Comparison of ENCODE assay signal across 9 mouse cellular contexts in the genomic region with DNA sequence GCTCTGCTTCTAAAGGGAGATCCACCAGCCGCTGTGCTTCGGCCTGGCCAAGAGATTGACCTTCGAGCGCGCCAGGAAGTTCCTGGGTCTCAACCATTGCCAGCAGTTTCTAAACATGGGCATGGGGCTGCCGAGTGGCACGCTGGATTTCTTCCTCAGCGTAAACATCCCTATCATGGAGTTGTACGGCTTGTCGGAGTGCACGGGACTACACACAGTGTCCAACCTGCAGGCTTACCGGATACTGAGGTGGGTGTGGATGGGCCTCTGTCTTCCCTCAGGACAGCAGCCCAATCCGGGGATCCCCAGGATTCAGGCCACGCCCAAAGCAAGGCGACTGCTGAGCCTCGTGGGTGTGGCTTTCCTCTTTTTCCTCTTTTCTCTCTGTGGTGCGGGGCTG. TPM values are rescaled to one million over a fixed set of nuclear protein-coding genes. Genes with fewer than 3 reads are reported as not detected.
DNase-seq lines count a peak whose midpoint lies in the region; ATAC-seq and TF ChIP-seq lines count a peak whose summit lies in the region.
"Had no signal": no experiment of that assay in that cellular context is flagged by ENCODE, and none has a peak within 500 bp of the region (broad histone marks: within the 10 kb centered on the region; RNA-seq: fewer than 3 reads in every experiment).

No protein-coding gene starts in this region.

- DNase-seq in adrenal gland, adult (ENCODE audit: inconsistent age in 2 of 2, low spot score in 1 of 2) = peak; percentile 52 to 80
- no peak for DNase-seq in adrenal gland, postnatal 4 days (ENCODE audit: low spot score in 2 of 2)
- no peak for DNase-seq in spleen, adult 2 months (ENCODE audit: low read depth in 1 of 2, low spot score in 2 of 2)
- no peak for DNase-seq in spleen, postnatal 14 days (ENCODE audit: low spot score in 2 of 2)
- DNase-seq in liver, embryonic 14.5 days (ENCODE audit: low read depth in 3 of 3, low spot score in 3 of 3) = no peak
- peak; percentile 70 for DNase-seq in testis, postnatal 10 days (ENCODE audit: low spot score)
- DNase-seq in cerebellum, postnatal 36 days = no peak
- no peak for DNase-seq in thymus, postnatal 10 days (ENCODE audit: low spot score in 2 of 2)

- H3K4me1 ChIP-seq in spleen, adult 2 months (ENCODE audit: control insufficient read depth, insufficient read depth, insufficient read length) = peaks cover 13% of the 10 kb centered on the region; the same call in 1 of the 2 replicates
- 0 out of 4 replicates have a peak, but pooled peaks cover 0 to 2% of the 10 kb centered on the region in 2 experiments for H3K4me1 ChIP-seq in liver, embryonic 14.5 days (replicated peaks; ENCODE audit: control insufficient read depth in 2 of 2, insufficient read depth in 2 of 2, low read length in 1 of 2)

- H3K9ac ChIP-seq in liver, embryonic 14.5 days (replicated peaks) = no peak overlapping the region

- no peaks in the 10 kb centered on the region for H3K9me3 ChIP-seq in liver, embryonic 14.5 days (ENCODE audit: control insufficient read depth, low read length)

- no peak for TF ChIP-seq POLR2A in spleen, adult 2 months (IDR thresholded peaks at IDR 0.05; ENCODE audit: low read depth, low read length)

- no peaks in the 10 kb centered on the region for H3K36me3 ChIP-seq in spleen, adult 2 months (ENCODE audit: control insufficient read depth, insufficient read depth, low read length)
- no peaks in the 10 kb centered on the region for H3K36me3 ChIP-seq in liver, embryonic 14.5 days (replicated peaks; ENCODE audit: control insufficient read depth, insufficient read depth, low read depth)

- peak overlapping the region; percentile 22 for H3K4me2 ChIP-seq in liver, embryonic 14.5 days (ENCODE audit: low read depth)

- TF ChIP-seq EP300 in liver, embryonic 14.5 days (IDR thresholded peaks at IDR 0.05; ENCODE audit: low read depth) = no peak

- no peaks in the 10 kb centered on the region for H3K27me3 ChIP-seq in spleen, adult 2 months (ENCODE audit: control insufficient read depth, insufficient read depth, low read length)
- H3K27me3 ChIP-seq in liver, embryonic 14.5 days (ENCODE audit: control insufficient read depth, insufficient read depth, low read length) = no peaks in the 10 kb centered on the region

- H3K4me3 ChIP-seq in spleen, adult 2 months (ENCODE audit: extremely low read depth, insufficient read depth, insufficient read length) = peak overlapping the region; percentile 16; the same call in 1 of the 2 replicates
- H3K4me3 ChIP-seq in liver, embryonic 14.5 days (ENCODE audit: insufficient read depth in 1 of 2, low read depth in 2 of 2, low read length in 2 of 2) = no peak overlapping the region; a peak in 1 of 4 replicates
- H3K4me3 ChIP-seq: erythroblast, embryonic 14.5 days had no signal

- ATAC-seq in liver, embryonic 14.5 days (ENCODE audit: insufficient read depth) = no peak

- 52% methylated on average over 17 of the region's 17 CpGs for WGBS in spleen, adult 2 months
- 26% methylated on average over 17 of the region's 17 CpGs for WGBS in liver, embryonic 14.5 days (ENCODE audit: insufficient replicate concordance)

- no peak overlapping the region for H3K27ac ChIP-seq in spleen, adult 2 months (ENCODE audit: insufficient read depth, low read length)
- no peak overlapping the region for H3K27ac ChIP-seq in liver, embryonic 14.5 days

- no peak for TF ChIP-seq CTCF in spleen, adult 2 months (IDR thresholded peaks at IDR 0.05; ENCODE audit: extremely low read depth, insufficient read depth, insufficient read length, insufficient replicate concordance)
- TF ChIP-seq CTCF in liver, embryonic 14.5 days (IDR thresholded peaks at IDR 0.05; ENCODE audit: low read depth) = no peak

RNA-seq across cellular contexts. Expression of gene 1700061G19Rik, which starts 8.3 kb away (rescaled TPM):
- 1 to 10 TPM; 1.1 to 2.7 TPM for total RNA-seq in adrenal gland, postnatal 4 days (2021)
- polyA plus RNA-seq in spleen, adult 2 months (2012; rRNA removed) = 0.09 and 0.21 TPM in 2 replicates
- 0.02 TPM in 1 of 2 replicates, not detected in the other for polyA plus RNA-seq in liver, embryonic 14.5 days (2012; rRNA removed)
- polyA plus RNA-seq in liver, embryonic 14.5 days (2014; fragmentation: Nextera tagmentation; extraction: Ambion mirVana) = 0.05 TPM in 1 of 2 replicates, not detected in the other
- polyA plus RNA-seq: erythroblast, embryonic 14.5 days had no signal

RNA-seq across cellular contexts. Expression of gene Acsbg2, which starts 9.4 kb away (rescaled TPM):
- total RNA-seq in adrenal gland, postnatal 4 days (2021) = under 1 TPM in 1 of 2 experiments, not detected in 1; 0.25 TPM
- polyA plus RNA-seq in spleen, adult 2 months (2012; rRNA removed) = not detected in 2 replicates
- not detected in 2 replicates for polyA plus RNA-seq in liver, embryonic 14.5 days (2012; rRNA removed)
- polyA plus RNA-seq in liver, embryonic 14.5 days (2014; fragmentation: Nextera tagmentation; extraction: Ambion mirVana) = not detected in 2 replicates
- polyA plus RNA-seq: erythroblast, embryonic 14.5 days had no signal

RNA-seq across cellular contexts. Expression of gene Mllt1, which starts 51.6 kb away (rescaled TPM):
- total RNA-seq in adrenal gland, postnatal 4 days (2021) = 10 to 100 TPM; 34.4 to 38.9 TPM
- polyA plus RNA-seq in spleen, adult 2 months (2012; rRNA removed) = 36.2 and 46.1 TPM in 2 replicates
- 12.0 and 13.7 TPM in 2 replicates for polyA plus RNA-seq in liver, embryonic 14.5 days (2012; rRNA removed)
- polyA plus RNA-seq in liver, embryonic 14.5 days (2014; fragmentation: Nextera tagmentation; extraction: Ambion mirVana) = 3.7 and 4.8 TPM in 2 replicates

RNA-seq across cellular contexts. Expression of gene Rfx2, which starts 52.8 kb away (rescaled TPM):
- total RNA-seq in adrenal gland, postnatal 4 days (2021) = 1 to 10 TPM; 7.4 to 7.6 TPM
- polyA plus RNA-seq in spleen, adult 2 months (2012; rRNA removed) = 13.6 and 16.5 TPM in 2 replicates
- polyA plus RNA-seq in liver, embryonic 14.5 days (2012; rRNA removed) = 10.7 and 12.6 TPM in 2 replicates
- 6.8 and 8.5 TPM in 2 replicates for polyA plus RNA-seq in liver, embryonic 14.5 days (2014; fragmentation: Nextera tagmentation; extraction: Ambion mirVana)

Comparison
In these comparisons a context has a peak if more than half of its experiments do, and no peak if none do; other contexts are left out.
1. DNase-seq: peak in adrenal gland, adult (2 of 2) and testis, postnatal 10 days (single experiment); none in adrenal gland, postnatal 4 days (0 of 2), spleen, adult 2 months (0 of 2), spleen, postnatal 14 days (0 of 2), liver, embryonic 14.5 days (0 of 3), cerebellum, postnatal 36 days (0 of 2) and thymus, postnatal 10 days (0 of 2).